Mouse (Mus musculus) CH12.LX (cell line): ENCODE measurements around the gene Ascl1.

Experiments used
- CTCF ChIP-seq, 2 experiments: IDR thresholded peaks in 1 of 2; conservative IDR thresholded peaks in 1 of 2; 2 replicates each; pipeline ENCODE4 v1.5.1; 2011 to 2012; ENCODE audit warnings: low read depth in 2 of 2, low read length in 2 of 2, improper control_type of control experiment in 1 of 2, inconsistent platforms in 1 of 2, mild to moderate bottlenecking in 1 of 2, moderate library complexity in 1 of 2
- E2F4 ChIP-seq: IDR thresholded peaks from 2 replicates; pipeline ENCODE4 v1.6.1; 2011; ENCODE audit warnings: low read depth, low read length, improper control_type of control experiment; ENCODE audit not compliant: insufficient replicate concordance
- EP300 ChIP-seq: IDR thresholded peaks from 2 replicates; pipeline ENCODE4 v1.6.1; 2011; ENCODE audit warnings: low read length, improper control_type of control experiment
- MAX ChIP-seq: IDR thresholded peaks from 2 replicates; pipeline ENCODE4 v1.6.1; 2011; ENCODE audit warnings: low read length, improper control_type of control experiment
- MEF2A ChIP-seq: IDR thresholded peaks from 2 replicates; pipeline ENCODE4 v1.6.1; 2014; ENCODE audit warnings: low read depth, mild to moderate bottlenecking, inconsistent platforms, low read length, improper control_type of control experiment, borderline replicate concordance
- MXI1 ChIP-seq: IDR thresholded peaks from 2 replicates; pipeline ENCODE4 v1.6.1; 2011; ENCODE audit warnings: mild to moderate bottlenecking, low read depth, low read length, improper control_type of control experiment
- NRF1 ChIP-seq: IDR thresholded peaks from 2 replicates; pipeline ENCODE4 v1.6.1; 2014; ENCODE audit warnings: low read depth, mild to moderate bottlenecking, inconsistent platforms, low read length, improper control_type of control experiment, moderate library complexity
- POLR2A ChIP-seq: IDR thresholded peaks from 2 replicates; pipeline ENCODE4 v1.6.1; 2011; ENCODE audit warnings: low read depth, mild to moderate bottlenecking, improper control_type of control experiment, low read length
- POLR2AphosphoS2 ChIP-seq: IDR thresholded peaks from 2 replicates; pipeline ENCODE4 v1.6.1; 2011; ENCODE audit warnings: low read depth, low read length, improper control_type of control experiment
- RCOR1 ChIP-seq: conservative IDR thresholded peaks from 2 replicates; pipeline ENCODE4 v1.6.1; 2012; ENCODE audit warnings: low read depth, mild to moderate bottlenecking, inconsistent platforms, low read length, improper control_type of control experiment
- TCF12 ChIP-seq: IDR thresholded peaks from 2 replicates; pipeline ENCODE4 v1.6.1; 2014; ENCODE audit warnings: low read depth, mild to moderate bottlenecking, inconsistent platforms, low read length, improper control_type of control experiment
- UBTF ChIP-seq: IDR thresholded peaks from 2 replicates; pipeline ENCODE4 v1.6.1; 2012; ENCODE audit warnings: low read depth, mild to moderate bottlenecking, inconsistent platforms, low read length, improper control_type of control experiment, moderate library complexity
- USF1 ChIP-seq: IDR thresholded peaks from 2 replicates; pipeline ENCODE4 v1.6.1; 2014; ENCODE audit warnings: low read depth, mild to moderate bottlenecking, inconsistent platforms, low read length, improper control_type of control experiment
- ZC3H11A ChIP-seq: IDR thresholded peaks from 2 replicates; pipeline ENCODE4 v1.6.1; 2012; ENCODE audit warnings: low read depth, mild to moderate bottlenecking, inconsistent platforms, low read length, improper control_type of control experiment

DNA sequence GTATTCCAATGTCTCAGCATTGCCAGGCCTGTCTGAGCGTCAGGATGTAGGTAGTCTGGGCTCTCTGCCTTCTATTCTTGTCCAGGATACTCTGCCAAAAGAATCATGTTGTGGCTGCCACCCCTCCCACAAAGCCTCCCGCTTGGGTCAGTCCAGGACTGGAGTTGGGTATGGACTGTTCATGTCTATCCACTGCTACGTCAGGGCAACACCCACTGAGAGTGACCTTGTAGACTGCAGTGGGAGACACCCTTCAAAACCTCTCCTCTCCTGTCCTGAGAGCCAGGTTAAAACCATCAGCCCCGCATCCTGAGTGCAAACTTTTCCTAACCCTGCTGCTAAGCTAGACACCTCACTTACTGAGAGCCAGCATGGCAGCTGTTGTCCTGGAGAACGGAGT is 28.2 kb upstream of the Ascl1 start, which contains the start of gene Pah:
- no peak for TF ChIP-seq POLR2A
- no peak for TF ChIP-seq NRF1
- TF ChIP-seq MAX = no peak
- no peak for TF ChIP-seq ZC3H11A
- TF ChIP-seq UBTF = no peak
- no peak for TF ChIP-seq MXI1
- no peak for TF ChIP-seq RCOR1
- TF ChIP-seq TCF12 = no peak
- TF ChIP-seq E2F4 = no peak
- TF ChIP-seq CTCF (conservative IDR thresholded peaks at IDR 0.05 in 1 of 2, IDR thresholded peaks at IDR 0.05 in 1 of 2; ENCODE audit: low read depth in 2 of 2, low read length in 2 of 2) = no peak
- no peak for TF ChIP-seq USF1
- no peak for TF ChIP-seq POLR2AphosphoS2
- no peak for TF ChIP-seq MEF2A
- no peak for TF ChIP-seq EP300
